Mouse (Mus musculus) liver, postnatal 0 days (tissue): ENCODE measurements around the gene Olfr1349.

ENCODE experiments used
- CTCF ChIP-seq: sonication (generic); IDR thresholded peaks from 2 replicates; pipeline ENCODE4 v1.5.1; 2016; ENCODE audit warnings: antibody characterized with exemption, low read depth
- EP300 ChIP-seq: IDR thresholded peaks from 2 replicates; pipeline ENCODE4 v1.6.1; 2016; ENCODE audit warnings: antibody characterized with exemption, low read depth, mild to moderate bottlenecking

DNA sequence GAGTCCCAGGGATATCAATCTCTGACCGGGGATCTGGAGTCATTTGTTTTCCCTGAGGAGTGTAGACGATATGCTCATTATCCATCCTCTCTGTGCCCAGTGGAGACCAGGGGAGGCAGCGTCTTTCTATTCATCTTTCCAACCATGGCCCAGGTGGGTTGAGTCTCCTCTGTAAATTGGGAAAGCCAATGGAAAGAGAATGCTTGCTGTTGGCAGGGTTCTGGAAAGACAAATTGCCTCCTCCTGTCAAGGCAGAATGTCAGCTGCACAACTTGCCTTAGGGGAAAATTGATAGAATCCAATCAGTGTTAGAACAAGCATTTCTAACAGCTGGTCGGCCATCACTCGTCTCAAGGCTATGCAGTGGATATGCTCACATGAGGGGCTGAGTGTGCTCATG, at the start of gene Olfr1349:
- TF ChIP-seq EP300: no peak
- no peak for TF ChIP-seq CTCF
